Comparison of ENCODE assay signal across 14 mouse cellular contexts in the genomic region with DNA sequence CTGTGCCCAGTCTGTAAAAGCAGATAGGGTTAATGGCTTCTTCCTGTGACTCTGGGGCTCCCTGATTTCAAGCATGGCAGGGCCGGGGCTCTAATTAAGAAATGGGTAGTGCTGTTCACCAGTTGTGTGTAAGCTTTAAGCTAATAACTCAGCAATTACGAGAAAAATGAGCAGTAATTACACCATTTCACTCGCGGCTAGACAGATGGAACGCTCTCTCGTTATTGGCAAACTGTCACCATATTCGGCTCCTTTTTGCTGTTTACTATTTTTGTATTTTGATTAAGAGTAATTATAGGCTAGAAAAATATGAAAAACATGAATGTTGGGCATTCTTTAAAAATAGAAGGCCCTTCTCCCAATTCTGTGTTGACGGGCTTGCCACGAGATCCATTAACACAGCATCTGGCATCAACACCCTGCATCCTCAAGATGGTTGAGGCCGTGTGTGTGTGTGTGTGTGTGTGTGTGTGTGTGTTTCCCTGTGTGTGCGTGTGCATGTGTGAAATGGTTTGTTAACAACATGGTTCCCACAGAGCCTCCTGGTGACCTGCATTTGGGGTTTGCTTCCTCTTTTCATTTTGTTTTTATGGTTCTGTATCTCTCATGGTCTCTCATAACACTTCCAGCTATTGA.
DNase-seq lines count a peak whose midpoint lies in the region; ATAC-seq and TF ChIP-seq lines count a peak whose summit lies in the region.
"Had no signal": no experiment of that assay in that cellular context is flagged by ENCODE, and none has a peak within 500 bp of the region (broad histone marks: within the 10 kb centered on the region; RNA-seq: fewer than 3 reads in every experiment).

No protein-coding gene starts in this region.

- peak overlapping the region; percentile 83 for H3K27ac ChIP-seq in hindbrain, embryonic 13.5 days
- no peak overlapping the region for H3K27ac ChIP-seq in hindbrain, embryonic 11.5 days (ENCODE audit: low read depth, low read length)
- peak overlapping the region; percentile 61 for H3K27ac ChIP-seq in hindbrain, embryonic 16.5 days (ENCODE audit: low read depth, low read length)
- peak overlapping the region; percentile 90 for H3K27ac ChIP-seq in midbrain, embryonic 13.5 days
- H3K27ac ChIP-seq in thymus, adult 2 months (ENCODE audit: control insufficient read depth, insufficient read depth, low read length): no peak overlapping the region
- no peak overlapping the region for H3K27ac ChIP-seq in gastrocnemius, adult 2 months
- H3K27ac ChIP-seq: embryonic facial prominence, embryonic 13.5 days; heart, adult 2 months had no signal

- intact Hi-C loops in gastrocnemius, adult 2 months (cut with DNase I): no loop called here

- WGBS in hindbrain, embryonic 13.5 days: 57% methylated on average over 11 of the region's 11 CpGs
- WGBS in hindbrain, embryonic 11.5 days: 82% methylated on average over 11 of the region's 11 CpGs
- WGBS in hindbrain, embryonic 16.5 days: 57% methylated on average over 11 of the region's 11 CpGs
- 64% methylated on average over 11 of the region's 11 CpGs for WGBS in midbrain, embryonic 13.5 days
- 91% methylated on average over 11 of the region's 11 CpGs for WGBS in thymus, adult 2 months

- no peak overlapping the region for H3K4me3 ChIP-seq in hindbrain, embryonic 13.5 days
- H3K4me3 ChIP-seq in hindbrain, embryonic 11.5 days (ENCODE audit: low read depth, low read length): no peak overlapping the region
- H3K4me3 ChIP-seq in hindbrain, embryonic 16.5 days (ENCODE audit: low read length): no peak overlapping the region
- H3K4me3 ChIP-seq in midbrain, embryonic 13.5 days (replicated peaks): no peak overlapping the region
- no peak overlapping the region for H3K4me3 ChIP-seq in thymus, adult 2 months (ENCODE audit: control insufficient read depth, insufficient read depth, low read length)
- no peak overlapping the region for H3K4me3 ChIP-seq in gastrocnemius, adult 2 months
- H3K4me3 ChIP-seq: embryonic facial prominence, embryonic 13.5 days; heart, adult 2 months had no signal

- peaks cover 47% of the 10 kb centered on the region for H3K4me1 ChIP-seq in hindbrain, embryonic 13.5 days (replicated peaks)
- no peaks in the 10 kb centered on the region for H3K4me1 ChIP-seq in hindbrain, embryonic 11.5 days (replicated peaks; ENCODE audit: control insufficient read depth, insufficient read depth, low read length)
- peaks cover 33% of the 10 kb centered on the region for H3K4me1 ChIP-seq in hindbrain, embryonic 16.5 days (ENCODE audit: control insufficient read depth, insufficient read depth, low read depth, low read length)
- peaks cover 56% of the 10 kb centered on the region for H3K4me1 ChIP-seq in midbrain, embryonic 13.5 days (replicated peaks)
- H3K4me1 ChIP-seq in thymus, adult 2 months (replicated peaks; ENCODE audit: control insufficient read depth, insufficient read depth, low read length): no peaks in the 10 kb centered on the region

- H3K27me3 ChIP-seq in hindbrain, embryonic 13.5 days: no peaks in the 10 kb centered on the region
- H3K27me3 ChIP-seq in hindbrain, embryonic 11.5 days (ENCODE audit: control insufficient read depth, insufficient read depth, low read length): no peaks in the 10 kb centered on the region
- H3K27me3 ChIP-seq in hindbrain, embryonic 16.5 days (replicated peaks; ENCODE audit: control insufficient read depth, insufficient read depth, low read length): no peaks in the 10 kb centered on the region
- no peaks in the 10 kb centered on the region for H3K27me3 ChIP-seq in midbrain, embryonic 13.5 days
- no peaks in the 10 kb centered on the region for H3K27me3 ChIP-seq in thymus, adult 2 months (ENCODE audit: control insufficient read depth, insufficient read depth, low read length)
- H3K27me3 ChIP-seq: embryonic facial prominence, embryonic 13.5 days had no signal

- no peak for TF ChIP-seq CTCF in thymus, adult 2 months (IDR thresholded peaks at IDR 0.05; ENCODE audit: borderline replicate concordance, control insufficient read depth, extremely low read depth, insufficient read depth, low read length, poor library complexity)
- no peak for TF ChIP-seq CTCF in gastrocnemius, adult 2 months (IDR thresholded peaks at IDR 0.05)

- no peak for ATAC-seq in hindbrain, embryonic 13.5 days (ENCODE audit: low FRiP score)
- ATAC-seq in hindbrain, embryonic 11.5 days (ENCODE audit: low FRiP score): no peak
- ATAC-seq in hindbrain, embryonic 16.5 days: no peak
- no peak for ATAC-seq in midbrain, embryonic 13.5 days

- no peak for DNase-seq in hindbrain, embryonic 11.5 days (ENCODE audit: low spot score)
- peak; percentile 56 for DNase-seq in brain, embryonic 18.5 days (ENCODE audit: low read depth, low spot score)
- DNase-seq in thymus, adult 2 months: no peak
- DNase-seq in spleen, postnatal 10 days (ENCODE audit: low spot score in 2 of 2): no peak
- DNase-seq in gastrocnemius, adult 2 months: no peak
- DNase-seq: cerebellum, adult 8-10 months; heart, adult 2 months; heart, postnatal 4 days; kidney, adult 8-10 months; right cerebral cortex, postnatal 25 days had no signal

- no peak for TF ChIP-seq POLR2A in thymus, adult 2 months (IDR thresholded peaks at IDR 0.05; ENCODE audit: control insufficient read depth, extremely low read depth, insufficient read depth, low read length, poor library complexity)

- no peaks in the 10 kb centered on the region for H3K9me3 ChIP-seq in hindbrain, embryonic 13.5 days
- H3K9me3 ChIP-seq in hindbrain, embryonic 11.5 days (ENCODE audit: control insufficient read depth, low read length): no peaks in the 10 kb centered on the region
- no peaks in the 10 kb centered on the region for H3K9me3 ChIP-seq in hindbrain, embryonic 16.5 days (ENCODE audit: control insufficient read depth, low read length)
- H3K9me3 ChIP-seq in midbrain, embryonic 13.5 days: no peaks in the 10 kb centered on the region
- H3K9me3 ChIP-seq: embryonic facial prominence, embryonic 13.5 days had no signal

- H3K9ac ChIP-seq in hindbrain, embryonic 13.5 days: no peak overlapping the region
- no peak overlapping the region for H3K9ac ChIP-seq in hindbrain, embryonic 11.5 days (ENCODE audit: low read depth, low read length)
- no peak overlapping the region for H3K9ac ChIP-seq in hindbrain, embryonic 16.5 days (ENCODE audit: low read depth, low read length)
- no peak overlapping the region for H3K9ac ChIP-seq in midbrain, embryonic 13.5 days (replicated peaks)
- H3K9ac ChIP-seq: embryonic facial prominence, embryonic 13.5 days had no signal

- no peak overlapping the region for H3K4me2 ChIP-seq in hindbrain, embryonic 13.5 days
- H3K4me2 ChIP-seq in hindbrain, embryonic 11.5 days (replicated peaks; ENCODE audit: low read depth, low read length): no peak overlapping the region
- no peak overlapping the region for H3K4me2 ChIP-seq in hindbrain, embryonic 16.5 days (ENCODE audit: low read length)
- no peak overlapping the region for H3K4me2 ChIP-seq in midbrain, embryonic 13.5 days (replicated peaks)
- H3K4me2 ChIP-seq: embryonic facial prominence, embryonic 13.5 days had no signal

- H3K36me3 ChIP-seq in hindbrain, embryonic 13.5 days: no peaks in the 10 kb centered on the region
- no peaks in the 10 kb centered on the region for H3K36me3 ChIP-seq in hindbrain, embryonic 11.5 days (ENCODE audit: control insufficient read depth, insufficient read depth, low read length)
- H3K36me3 ChIP-seq in hindbrain, embryonic 16.5 days (ENCODE audit: control insufficient read depth, insufficient read depth, low read length): no peaks in the 10 kb centered on the region
- H3K36me3 ChIP-seq in midbrain, embryonic 13.5 days: no peaks in the 10 kb centered on the region
- no peaks in the 10 kb centered on the region for H3K36me3 ChIP-seq in thymus, adult 2 months (ENCODE audit: control insufficient read depth, insufficient read depth, low read length)
- H3K36me3 ChIP-seq: embryonic facial prominence, embryonic 13.5 days had no signal

Comparison
In these comparisons a context has a peak if more than half of its experiments do, and no peak if none do; other contexts are left out.
1. H3K27ac ChIP-seq: peak in hindbrain, embryonic 13.5 days (single experiment), hindbrain, embryonic 16.5 days (single experiment) and midbrain, embryonic 13.5 days (single experiment); none in hindbrain, embryonic 11.5 days (single experiment), thymus, adult 2 months (single experiment) and gastrocnemius, adult 2 months (single experiment).